Mouse (Mus musculus) adrenal gland, postnatal 25 days (tissue): ENCODE measurements around the gene Klhdc2. TPM values are rescaled to one million over a fixed set of nuclear protein-coding genes. Genes with fewer than 3 reads are reported as not detected.
A peak's percentile ranks its signal among the peaks of the same experiment; 100 is the strongest.

Experiments used
- DNase-seq: peaks from one replicate; pipeline ENCODE4 v3.0.0; 2021; ENCODE audit warnings: mixed read lengths
- total RNA-seq: library from RNA; stranded (reverse); gene quantifications from 2 replicates; pipeline ENCODE4 v1.2.3, GENCODE M21; 2021

The Klhdc2 gene
- total RNA-seq, 1 experiment from 2014 or later = 65.0 TPM

GRCm38 (mm10) chr12:69300391-69300790 is 3.9 kb downstream of the Klhdc2 start:
- DNase-seq = no peak

GRCm38 (mm10) chr12:69302171-69302570 is 5.7 kb downstream of the Klhdc2 start:
- DNase-seq = no peak

GRCm38 (mm10) chr12:69304051-69304450 is 7.6 kb downstream of the Klhdc2 start:
- DNase-seq = no peak

GRCm38 (mm10) chr12:69306333-69306732 is 9.9 kb downstream of the Klhdc2 start:
- DNase-seq = no peak

- DNase-seq = no peak
These were observed 13.2 kb downstream of the Klhdc2 start for GRCm38 (mm10) chr12:69309659-69310058.

GRCm38 (mm10) chr12:69318431-69318830 is 21.9 kb downstream of the Klhdc2 start:
- no peak for DNase-seq

- DNase-seq = no peak
These were observed 34.7 kb downstream of the Klhdc2 start for GRCm38 (mm10) chr12:69331187-69331586.

GRCm38 (mm10) chr12:69332147-69332546 is 35.7 kb downstream of the Klhdc2 start:
- DNase-seq = no peak

GRCm38 (mm10) chr12:69333547-69333946 is 37.1 kb downstream of the Klhdc2 start:
- peak; percentile 7 for DNase-seq

GRCm38 (mm10) chr12:69349928-69350327 is 53.4 kb downstream of the Klhdc2 start:
- no peak for DNase-seq

- no peak for DNase-seq
These were observed 55.2 kb downstream of the Klhdc2 start for GRCm38 (mm10) chr12:69351685-69352084.

- peak; percentile 82 for DNase-seq
These were observed 60.2 kb downstream of the Klhdc2 start, which contains the start of gene Nemf for GRCm38 (mm10) chr12:69356546-69357299. Gene Nemf, minus strand, starts transcription at chr12:69357165.

GRCm38 (mm10) chr12:69357300-69357646 is 60.8 kb downstream of the Klhdc2 start:
- peak; percentile 5 for DNase-seq

Other genes starting within 250 kb of the Klhdc2 start
- 1,073 and 1,362 TPM in 2 replicates for gene Rps29, start 137.5 kb upstream of the Klhdc2 start, total RNA-seq
- 0.85 TPM in 1 of 2 replicates, not detected in the other for gene Lrr1, start 127.9 kb upstream of the Klhdc2 start, total RNA-seq
- gene Rpl36al, start 112.6 kb upstream of the Klhdc2 start, total RNA-seq = 574 and 660 TPM in 2 replicates
- gene Mgat2, start 112.5 kb upstream of the Klhdc2 start, total RNA-seq = 48.4 and 54.3 TPM in 2 replicates
- gene Gm49383, start 99.6 kb upstream of the Klhdc2 start, total RNA-seq = 6.6 and 6.8 TPM in 2 replicates
- 0.95 and 2.0 TPM in 2 replicates for gene Dnaaf2, start 98.3 kb upstream of the Klhdc2 start, total RNA-seq
- gene Gm49384, start 92.4 kb upstream of the Klhdc2 start, total RNA-seq = 5.4 and 6.9 TPM in 2 replicates
- gene Pole2, start 68.5 kb upstream of the Klhdc2 start, total RNA-seq = 5.7 and 5.8 TPM in 2 replicates
- 6.8 and 10.6 TPM in 2 replicates for gene Klhdc1, start 55.5 kb upstream of the Klhdc2 start, total RNA-seq
- 41.7 and 47.0 TPM in 2 replicates for gene Nemf, start 60.5 kb downstream of the Klhdc2 start, total RNA-seq
- 112 and 118 TPM in 2 replicates for gene Arf6, start 75.5 kb downstream of the Klhdc2 start, total RNA-seq
- 1.5 TPM in 1 of 2 replicates, not detected in the other for gene Gm9887, start 75.8 kb downstream of the Klhdc2 start, total RNA-seq